Mouse (Mus musculus) heart, embryonic 14.5 days (tissue): ENCODE measurements at regions not wholly inside any gene's neighbourhood (a gene's known extent, or its start where the extent isn't known, plus 50 kb on each side); places are given as distances from the start of the nearest gene placed in this dataset.

Experiments used
- ATAC-seq: fragments of 200-750 bp; cut with Nextera tagmentation; 2 replicates; pipeline ENCODE4 v1.8.0; 2017; ENCODE audit warnings: low read depth, moderate TSS enrichment; ENCODE audit not compliant: insufficient number of reproducible peaks, insufficient read depth, low FRiP score
- H3K27ac ChIP-seq, 2 experiments: fragments of 200-500 bp in 1 of 2; fragments of 300-500 bp in 1 of 2; sonication (generic) in 1 of 2; replicated peaks in 1 of 2; 2 replicates each; pipeline ENCODE4 v1.5.1; 2012 to 2014; ENCODE audit warnings: low read depth in 2 of 2, low read length in 2 of 2, control low read depth in 1 of 2, mild to moderate bottlenecking in 1 of 2, mixed read lengths in 1 of 2; ENCODE audit not compliant: control insufficient read depth in 1 of 2, insufficient read depth in 1 of 2
- H3K27me3 ChIP-seq: fragments of 300-500 bp; sonication (generic); 2 replicates; pipeline ENCODE4 v1.6.1; 2014; ENCODE audit warnings: mild to moderate bottlenecking, low read length, control low read depth; ENCODE audit not compliant: control insufficient read depth, insufficient read depth
- H3K36me3 ChIP-seq: fragments of 300-500 bp; sonication (generic); 2 replicates; pipeline ENCODE4 v1.6.1; 2014; ENCODE audit warnings: mild to moderate bottlenecking, control low read depth, low read length, mixed read lengths; ENCODE audit not compliant: control insufficient read depth, insufficient read depth
- H3K4me1 ChIP-seq, 2 experiments: fragments of 200-500 bp in 1 of 2; fragments of 300-500 bp in 1 of 2; sonication (generic) in 1 of 2; 2 replicates each; pipeline ENCODE4 v1.6.1; 2012 to 2014; ENCODE audit warnings: low read length in 2 of 2, control low read depth in 1 of 2, mixed read lengths in 1 of 2; ENCODE audit not compliant: control insufficient read depth in 2 of 2, insufficient read depth in 2 of 2
- H3K4me2 ChIP-seq: fragments of 300-500 bp; sonication (generic); 2 replicates; pipeline ENCODE4 v1.6.1; 2014; ENCODE audit warnings: mild to moderate bottlenecking, low read length
- H3K4me3 ChIP-seq, 2 experiments: fragments of 200-500 bp in 1 of 2; fragments of 300-500 bp in 1 of 2; sonication (generic) in 1 of 2; 2 replicates each; pipeline ENCODE4 v1.5.1; 2012 to 2014; ENCODE audit warnings: low read length in 2 of 2, mild to moderate bottlenecking in 2 of 2, control low read depth in 1 of 2, low read depth in 1 of 2, moderate library complexity in 1 of 2; ENCODE audit not compliant: control insufficient read depth in 1 of 2, insufficient read depth in 1 of 2
- H3K9ac ChIP-seq: fragments of 300-500 bp; sonication (generic); 2 replicates; pipeline ENCODE4 v1.6.1; 2014; ENCODE audit warnings: mild to moderate bottlenecking, low read length
- H3K9me3 ChIP-seq: fragments of 300-500 bp; sonication (generic); 2 replicates; pipeline ENCODE4 v1.6.1; 2016; ENCODE audit warnings: low read length, control low read depth; ENCODE audit not compliant: control insufficient read depth
- WGBS: fragments of 180-500 bp; shearing (Covaris S2); extraction: QIAGEN DNeasy Blood & Tissue Kit; methylation state at CpG from one replicate; pipeline ENCODE4 v1.1.7; 2014; 5-methylcytosine and 5-hydroxymethylcytosine counted together

DNA sequence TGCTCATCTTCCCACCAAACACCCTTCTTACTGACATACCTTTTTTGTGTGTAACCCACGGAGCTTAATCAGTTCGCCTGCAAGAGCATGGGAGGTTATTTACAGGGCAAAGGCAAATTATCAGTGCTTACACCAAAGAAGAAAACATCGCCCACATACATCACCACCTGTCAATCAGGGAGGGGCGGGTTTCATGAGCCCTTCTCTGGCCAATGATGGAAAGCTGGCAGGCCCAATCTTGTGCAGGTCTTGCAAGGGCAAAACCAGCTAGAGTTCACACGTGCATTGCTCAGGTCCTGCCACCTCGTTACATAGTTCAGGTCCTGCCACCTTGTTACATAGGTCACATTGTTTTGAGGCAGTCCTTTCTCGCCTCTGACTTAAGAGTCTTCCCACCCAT, 214.7 kb upstream of the Hes1 start:
- ATAC-seq = no peak
- Histone ChIP-seq H3K9me3 (no peaks in the 10 kb centered on the region), H3K9ac (no peak overlapping the region), H3K4me3 (no peak overlapping the region), H3K4me1 (peaks cover 8 to 16% of the 10 kb centered on the region in 2 experiments), H3K27me3 (no peaks in the 10 kb centered on the region), H3K27ac (no peak overlapping the region), H3K4me2 (no peak overlapping the region), H3K36me3 (no peaks in the 10 kb centered on the region)
- 61% methylated on average over 7 of the region's 7 CpGs for WGBS

GRCm38 (mm10) chr16:29850616-29851015, 213.6 kb upstream of the Hes1 start:
- Histone ChIP-seq H3K9me3 (no peaks in the 10 kb centered on the region), H3K9ac (no peak overlapping the region), H3K4me1 (peaks cover 3 to 5% of the 10 kb centered on the region in 2 experiments), H3K4me3 (no peak overlapping the region), H3K36me3 (no peaks in the 10 kb centered on the region), H3K27ac (no peak overlapping the region), H3K27me3 (no peaks in the 10 kb centered on the region), H3K4me2 (no peak overlapping the region)
- 86% methylated on average over 3 of the region's 3 CpGs for WGBS
- no peak for ATAC-seq

DNA sequence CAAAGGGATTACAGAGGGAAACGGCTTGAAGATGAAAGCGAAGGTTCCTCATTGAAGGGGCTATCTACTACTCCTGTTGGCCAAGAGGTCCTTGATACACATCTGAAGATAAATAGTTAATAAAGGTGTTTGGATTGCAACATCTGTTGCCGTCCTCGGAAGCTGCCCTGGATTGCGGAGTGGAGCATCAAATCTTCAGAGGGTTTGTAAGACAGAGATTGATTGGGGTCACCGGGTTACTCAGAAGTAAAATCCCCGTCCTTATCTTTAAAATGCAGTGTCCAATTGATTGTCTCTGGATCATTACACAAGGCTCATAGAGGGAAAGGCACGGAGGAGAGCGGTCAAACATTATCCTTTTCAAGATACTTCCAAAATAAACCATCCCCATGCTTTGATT, 212.4 kb upstream of the Hes1 start:
- Histone ChIP-seq H3K27ac (no peak overlapping the region), H3K4me1 (peaks cover 0 to 2% of the 10 kb centered on the region in 2 experiments; a peak in 2 of 4 replicates), H3K4me2 (no peak overlapping the region), H3K9ac (no peak overlapping the region), H3K36me3 (no peaks in the 10 kb centered on the region), H3K27me3 (no peaks in the 10 kb centered on the region), H3K9me3 (no peaks in the 10 kb centered on the region), H3K4me3 (no peak overlapping the region)
- WGBS = 59% methylated on average over 9 of the region's 9 CpGs
- ATAC-seq = no peak

- 89% methylated on average over 9 of the region's 9 CpGs for WGBS
- H3K27ac ChIP-seq = no peak overlapping the region
- no peak for ATAC-seq
- H3K4me1 ChIP-seq = peaks cover 0 to 4% of the 10 kb centered on the region in 2 experiments; a peak in 1 of 4 replicates
- H3K9ac ChIP-seq = no peak overlapping the region
- H3K4me2 ChIP-seq = no peak overlapping the region
- peaks cover 2% of the 10 kb centered on the region; the same call in 1 of the 2 replicates for H3K27me3 ChIP-seq
- H3K9me3 ChIP-seq = no peaks in the 10 kb centered on the region
- H3K36me3 ChIP-seq = no peaks in the 10 kb centered on the region
- no peak overlapping the region for H3K4me3 ChIP-seq
These were observed 209.2 kb upstream of the Hes1 start for GRCm38 (mm10) chr16:29854805-29855565.

GRCm38 (mm10) chr16:29856545-29856944, 207.6 kb upstream of the Hes1 start:
- H3K4me1 ChIP-seq = peaks cover 3 to 4% of the 10 kb centered on the region in 2 experiments; a peak in 2 of 4 replicates
- H3K4me3 ChIP-seq = no peak overlapping the region
- no peak overlapping the region for H3K9ac ChIP-seq
- WGBS = 84% methylated on average over 1 of the region's 1 CpGs
- H3K27ac ChIP-seq = no peak overlapping the region
- H3K27me3 ChIP-seq = peaks cover 4% of the 10 kb centered on the region; the same call in 1 of the 2 replicates
- H3K36me3 ChIP-seq = no peaks in the 10 kb centered on the region
- no peaks in the 10 kb centered on the region for H3K9me3 ChIP-seq
- no peak for ATAC-seq
- no peak overlapping the region for H3K4me2 ChIP-seq

DNA sequence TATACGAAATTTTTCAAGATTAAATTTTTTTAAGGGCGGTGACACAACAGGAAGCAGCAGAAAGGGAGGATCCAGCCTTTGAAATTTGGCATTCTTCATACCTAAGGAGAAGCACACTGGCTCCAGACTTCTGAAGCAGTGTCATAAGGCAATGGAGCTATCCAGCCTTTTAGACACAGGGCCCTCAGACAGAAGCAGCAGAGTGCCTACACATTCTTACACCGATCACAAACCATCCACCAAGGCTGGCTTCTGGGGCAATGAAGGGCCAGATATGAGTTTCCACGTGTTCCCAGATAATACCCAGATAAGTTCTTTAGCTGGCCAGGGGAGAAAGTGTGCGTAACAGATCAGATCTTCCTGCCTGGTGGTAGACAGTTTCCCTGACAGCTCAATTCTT, 205.5 kb upstream of the Hes1 start:
- H3K4me1 ChIP-seq = peaks cover 3 to 4% of the 10 kb centered on the region in 2 experiments; a peak in 2 of 4 replicates
- 50% methylated on average over 5 of the region's 5 CpGs for WGBS
- no peak for ATAC-seq
- H3K9me3 ChIP-seq = no peaks in the 10 kb centered on the region
- no peak overlapping the region for H3K27ac ChIP-seq
- H3K9ac ChIP-seq = no peak overlapping the region
- peaks cover 4% of the 10 kb centered on the region; the same call in 1 of the 2 replicates for H3K27me3 ChIP-seq
- H3K4me2 ChIP-seq = no peak overlapping the region
- no peak overlapping the region for H3K4me3 ChIP-seq
- H3K36me3 ChIP-seq = no peaks in the 10 kb centered on the region

DNA sequence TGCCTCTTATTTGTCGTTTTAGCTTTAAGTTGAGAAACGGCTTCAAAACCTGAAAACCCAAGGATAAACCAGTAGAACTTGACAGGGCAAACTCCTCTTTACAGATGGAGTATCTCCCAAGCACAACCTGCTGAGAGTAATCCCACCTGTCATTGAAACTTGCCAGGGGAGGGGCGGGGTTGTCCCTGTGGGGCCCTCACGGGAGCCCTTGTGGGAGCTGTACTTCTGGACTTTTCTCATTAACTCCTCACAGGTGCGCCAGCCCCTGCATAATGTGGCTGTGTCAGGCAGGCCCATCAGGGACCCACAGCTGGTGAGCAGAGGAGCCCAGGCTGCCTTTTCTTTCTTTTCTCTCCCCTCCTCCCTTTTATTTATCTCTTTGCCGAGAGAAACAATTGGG, 203.9 kb upstream of the Hes1 start:
- Histone ChIP-seq H3K27me3 (peaks cover 4% of the 10 kb centered on the region; the same call in 1 of the 2 replicates), H3K27ac (no peak overlapping the region), H3K4me2 (no peak overlapping the region), H3K4me3 (no peak overlapping the region), H3K36me3 (no peaks in the 10 kb centered on the region), H3K4me1 (peaks cover 8 to 10% of the 10 kb centered on the region in 2 experiments; a peak in 3 of 4 replicates), H3K9me3 (no peaks in the 10 kb centered on the region), H3K9ac (no peak overlapping the region)
- whole genome bisulfite sequencing = 50% methylated on average over 6 of the region's 6 CpGs
- no peak for ATAC-seq
